Mouse (Mus musculus) C2C12 (cell line): ENCODE data around the gene Ina.

Source experiments
- CTCF ChIP-seq: IDR thresholded peaks from one replicate; pipeline ENCODE4 v1.5.1; 2011; ENCODE audit not compliant: control insufficient read depth, insufficient read depth, insufficient read length
- MYOD1 ChIP-seq: IDR thresholded peaks from one replicate; pipeline ENCODE4 v1.6.1; 2011; ENCODE audit warnings: low read depth; ENCODE audit not compliant: control insufficient read depth, insufficient read length
- USF1 ChIP-seq: IDR thresholded peaks from one replicate; pipeline ENCODE4 v1.6.1; 2011; ENCODE audit warnings: low read depth, mild to moderate bottlenecking, control low read depth, moderate library complexity

GRCm38 (mm10) chr19:47067924-47068611, 53.6 kb downstream of the Ina start:
- no peak for TF ChIP-seq CTCF
- no peak for TF ChIP-seq MYOD1
- TF ChIP-seq USF1: no peak
